Mouse (Mus musculus) ES-E14 (cell line): ENCODE measurements at regions not wholly inside any gene's neighbourhood (a gene's known extent, or its start where the extent isn't known, plus 50 kb on each side); places are given as distances from the start of the nearest gene placed in this dataset.

Source experiments
- DNase-seq: peaks from one replicate; pipeline ENCODE4 v3.0.0-alpha.2; 2013; ENCODE audit warnings: low read depth, low spot score
- H3K27ac ChIP-seq: 2 replicates; pipeline ENCODE4 v1.5.1; 2012; ENCODE audit warnings: low read depth, mild to moderate bottlenecking, low read length, moderate library complexity, mixed read lengths; ENCODE audit not compliant: poor library complexity, insufficient read depth, severe bottlenecking
- H3K36me3 ChIP-seq: 2 replicates; pipeline ENCODE4 v1.6.1; 2012; ENCODE audit warnings: mild to moderate bottlenecking, low read length, moderate library complexity, mixed read lengths; ENCODE audit not compliant: control insufficient read depth, poor library complexity, insufficient read depth, severe bottlenecking
- H3K4me1 ChIP-seq, 2 experiments: fragments of 150-350 bp in 1 of 2; sonication (generic) in 1 of 2; 2 replicates each; pipeline ENCODE4 v1.6.1; 2012; ENCODE audit warnings: low read length in 2 of 2, mild to moderate bottlenecking in 1 of 2, mixed read lengths in 1 of 2; ENCODE audit not compliant: control insufficient read depth in 2 of 2, insufficient read depth in 2 of 2, poor library complexity in 1 of 2
- H3K4me3 ChIP-seq, 2 experiments: fragments of 150-350 bp in 1 of 2; sonication (generic) in 1 of 2; 2 replicates each; pipeline ENCODE4 v1.5.1; 2012; ENCODE audit warnings: low read length in 2 of 2, low read depth in 1 of 2, mild to moderate bottlenecking in 1 of 2, mixed read lengths in 1 of 2; ENCODE audit not compliant: insufficient read depth in 1 of 2, poor library complexity in 1 of 2, severe bottlenecking in 1 of 2
- H3K9ac ChIP-seq: 2 replicates; pipeline ENCODE4 v1.6.1; 2012; ENCODE audit warnings: low read depth, mild to moderate bottlenecking, low read length, mixed read lengths; ENCODE audit not compliant: poor library complexity, insufficient read depth, severe bottlenecking
- H3K9me3 ChIP-seq: fragments of 150-350 bp; sonication (generic); 2 replicates; pipeline ENCODE4 v1.6.1; 2012; ENCODE audit warnings: low read depth, mild to moderate bottlenecking, low read length; ENCODE audit not compliant: control insufficient read depth, insufficient read depth
- CHD2 ChIP-seq: IDR thresholded peaks from 2 replicates; pipeline ENCODE4 v1.6.1; 2014; ENCODE audit warnings: mild to moderate bottlenecking, low read depth, low read length, inconsistent platforms
- HCFC1 ChIP-seq: IDR thresholded peaks from 2 replicates; pipeline ENCODE4 v1.6.1; 2012; ENCODE audit warnings: low read length, inconsistent platforms, borderline replicate concordance; ENCODE audit not compliant: insufficient read depth
- MAFK ChIP-seq: IDR thresholded peaks from 2 replicates; pipeline ENCODE4 v1.6.1; 2014; ENCODE audit warnings: mild to moderate bottlenecking, low read depth, low read length, inconsistent platforms; ENCODE audit not compliant: insufficient read depth
- ZC3H11A ChIP-seq: IDR thresholded peaks from 2 replicates; pipeline ENCODE4 v1.6.1; 2012; ENCODE audit warnings: low read depth, mild to moderate bottlenecking, inconsistent platforms, low read length, borderline replicate concordance
- ZNF384 ChIP-seq: IDR thresholded peaks from 2 replicates; pipeline ENCODE4 v1.6.1; 2012; ENCODE audit warnings: low read depth, low read length, inconsistent platforms
- in situ Hi-C, 2 experiments: fragments of 600-800 bp; cut with MboI; formaldehyde crosslinking; loops; one replicate each; pipeline ENCODE4 v1.15.1; 2025; ENCODE audit warnings: low sequenced_read_pairs in 2 of 2, inconsistent platforms in 1 of 2; ENCODE audit not compliant: unreplicated experiment in 2 of 2

GRCm38 (mm10) chr9:91131415-91132255 lies 230.6 kb upstream of the Zic4 start:
- TF ChIP-seq ZC3H11A (no peak), MAFK (no peak), CHD2 (no peak), HCFC1 (no peak)
- no peaks in the 10 kb centered on the region for H3K4me1 ChIP-seq
- no peak overlapping the region for H3K27ac ChIP-seq
- no peak overlapping the region for H3K4me3 ChIP-seq
- no peaks in the 10 kb centered on the region for H3K9me3 ChIP-seq
- H3K36me3 ChIP-seq: no peaks in the 10 kb centered on the region
- no peak for DNase-seq
- in situ Hi-C loops: no loop called here
- no peak overlapping the region for H3K9ac ChIP-seq

- Histone ChIP-seq H3K9me3 (no peaks in the 10 kb centered on the region), H3K36me3 (no peaks in the 10 kb centered on the region)
- TF ChIP-seq HCFC1 (no peak), ZC3H11A (no peak), CHD2 (no peak), MAFK (no peak), ZNF384 (no peak)
Observed at GRCm38 (mm10) chr9:91132531-91132930, 229.7 kb upstream of the Zic4 start.

GRCm38 (mm10) chr9:91133256-91133920 lies 228.8 kb upstream of the Zic4 start:
- no peak for DNase-seq
- no peaks in the 10 kb centered on the region for H3K9me3 ChIP-seq
- H3K36me3 ChIP-seq: no peaks in the 10 kb centered on the region
- TF ChIP-seq MAFK (no peak), HCFC1 (no peak), ZC3H11A (no peak), CHD2 (no peak), ZNF384 (no peak)
- H3K4me3 ChIP-seq: no peak overlapping the region
- H3K9ac ChIP-seq: no peak overlapping the region
- no peak overlapping the region for H3K27ac ChIP-seq
- in situ Hi-C loops: no loop called here
- H3K4me1 ChIP-seq: no peaks in the 10 kb centered on the region

More at GRCm38 (mm10) chr9:91132531-91132930, 229.7 kb upstream of the Zic4 start:
- in situ Hi-C loops: no loop called here
- no peak for DNase-seq
- Histone ChIP-seq H3K9ac (no peak overlapping the region), H3K27ac (no peak overlapping the region), H3K4me1 (no peaks in the 10 kb centered on the region), H3K4me3 (no peak overlapping the region)

- no peak for DNase-seq
- Histone ChIP-seq H3K9ac (no peak overlapping the region), H3K9me3 (no peaks in the 10 kb centered on the region), H3K4me1 (no peaks in the 10 kb centered on the region), H3K36me3 (no peaks in the 10 kb centered on the region), H3K27ac (no peak overlapping the region), H3K4me3 (no peak overlapping the region)
- in situ Hi-C loops: no loop called here
- TF ChIP-seq ZC3H11A (no peak), MAFK (no peak), CHD2 (no peak), ZNF384 (no peak), HCFC1 (no peak)
Observed at GRCm38 (mm10) chr9:91134325-91134724, 227.9 kb upstream of the Zic4 start.
